Mouse (Mus musculus) thymus, postnatal 14 days (tissue): ENCODE measurements at regions not wholly inside any gene's neighbourhood (a gene's known extent, or its start where the extent isn't known, plus 50 kb on each side); places are given as distances from the start of the nearest gene placed in this dataset.
A peak's percentile ranks its signal among the peaks of the same experiment; 100 is the strongest.

Experiments
- DNase-seq: peaks from one replicate; pipeline ENCODE4 v3.0.0; 2021

GRCm38 (mm10) chr14:76819690-76820089 lies 216.9 kb upstream of the Ccdc122 start:
- no peak for DNase-seq

GRCm38 (mm10) chr14:76818256-76819010 lies 218.1 kb upstream of the Ccdc122 start:
- DNase-seq, result no peak

- DNase-seq, result no peak
Measured at GRCm38 (mm10) chr14:76817189-76817772, 219.3 kb upstream of the Ccdc122 start.

GRCm38 (mm10) chr14:76816666-76817065 lies 219.9 kb upstream of the Ccdc122 start:
- DNase-seq, result no peak

DNA sequence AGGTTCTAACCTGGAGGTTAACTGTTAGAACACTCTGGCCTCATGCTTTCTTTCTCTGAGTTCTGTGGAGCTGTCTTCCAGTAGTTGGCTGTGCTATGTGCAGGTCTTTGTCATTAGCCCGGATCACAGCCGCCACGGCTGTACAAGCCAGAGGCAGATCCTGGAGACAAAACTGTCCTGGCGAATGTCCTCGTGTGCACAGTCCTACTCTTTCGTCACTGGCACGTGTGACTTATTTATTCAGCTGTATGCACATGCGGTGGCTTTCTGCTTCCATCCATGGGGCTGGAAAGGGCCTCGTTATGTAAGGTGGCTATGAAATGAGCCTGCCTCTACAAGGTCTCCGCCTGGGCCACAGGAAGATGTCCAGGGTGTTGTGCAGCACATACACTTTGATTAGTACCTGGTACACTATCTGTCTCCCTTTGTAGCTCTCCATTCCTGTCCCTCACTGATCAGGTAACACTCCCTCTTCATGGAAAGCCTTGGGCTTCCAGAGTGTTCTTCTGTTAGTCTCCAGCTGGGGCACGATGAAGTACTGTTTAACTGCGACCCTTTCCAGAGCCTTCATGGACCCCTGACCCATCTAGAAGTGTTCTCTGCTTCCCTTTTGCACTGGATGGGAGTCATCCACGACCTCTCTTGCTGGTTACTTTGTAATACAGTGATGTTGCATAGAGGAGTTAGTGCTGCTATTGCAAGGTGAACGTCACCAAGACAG lies 224.3 kb upstream of the Ccdc122 start:
- DNase-seq, result no peak

GRCm38 (mm10) chr14:76810697-76811589 lies 225.6 kb upstream of the Ccdc122 start:
- DNase-seq, result no peak

DNA sequence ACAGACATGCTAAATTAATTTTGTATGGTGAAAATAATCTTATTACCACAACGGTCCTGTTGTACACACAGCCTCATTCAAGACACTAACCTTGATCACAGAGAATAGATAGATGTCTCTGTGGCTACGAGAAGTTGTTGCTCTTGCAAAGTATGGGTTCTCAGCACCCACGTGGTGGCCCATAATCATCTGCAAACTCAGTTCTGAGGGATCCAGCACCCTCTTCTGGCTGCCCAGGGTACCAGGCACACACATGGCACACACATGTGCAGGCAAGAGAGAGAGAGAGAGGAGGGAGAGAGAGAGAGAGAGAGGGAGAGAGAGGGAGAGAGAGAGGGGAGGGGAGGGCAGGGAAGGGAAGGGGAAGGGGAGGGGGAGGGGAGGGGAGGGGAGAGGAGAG lies 226.5 kb upstream of the Ccdc122 start:
- no peak for DNase-seq

DNA sequence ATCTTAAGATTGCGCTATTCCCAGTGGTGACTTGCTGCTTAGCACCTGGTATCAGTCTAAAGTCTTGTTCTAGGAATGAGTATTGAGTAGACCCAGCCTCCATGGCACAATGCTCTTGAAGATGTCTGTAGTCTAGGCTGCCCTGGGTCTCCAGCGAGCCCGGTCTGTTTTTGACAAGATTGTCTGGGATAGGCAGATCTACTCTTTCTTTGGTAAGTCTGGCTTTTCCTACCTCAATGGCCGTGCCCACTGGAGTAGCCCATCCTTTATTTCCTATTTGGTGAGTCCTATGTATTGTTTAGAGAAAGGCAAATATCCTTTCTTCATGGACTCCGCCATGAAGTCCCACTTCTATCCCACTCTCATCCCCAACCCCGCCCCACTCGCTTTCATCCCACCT lies 227.2 kb upstream of the Ccdc122 start:
- no peak for DNase-seq

- DNase-seq, result no peak
Measured at GRCm38 (mm10) chr14:76805151-76805785, 231.3 kb upstream of the Ccdc122 start.

GRCm38 (mm10) chr14:76804447-76805150 lies 232.0 kb upstream of the Ccdc122 start:
- DNase-seq, result no peak

GRCm38 (mm10) chr14:76800181-76800580 lies 236.4 kb upstream of the Ccdc122 start:
- DNase-seq, result no peak

DNA sequence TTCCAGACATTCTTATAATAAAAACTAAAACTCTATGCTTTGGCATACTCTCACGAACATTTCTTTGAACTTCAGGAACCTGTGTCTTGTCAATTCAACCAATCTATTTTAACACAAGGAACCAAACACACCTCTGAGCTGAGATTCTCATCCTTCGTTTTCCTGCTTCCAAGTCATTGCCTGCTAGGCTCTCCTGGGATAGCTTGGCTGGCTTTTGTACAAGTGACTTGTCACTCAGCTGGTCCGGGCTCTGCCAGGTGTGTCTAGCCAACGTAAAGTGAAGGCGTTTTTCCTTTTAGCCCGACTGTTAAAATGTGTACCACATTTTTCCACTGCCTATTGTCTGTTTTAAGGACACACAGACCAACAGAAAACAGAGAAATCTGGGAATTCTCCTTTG lies 236.8 kb upstream of the Ccdc122 start:
- no peak for DNase-seq

GRCm38 (mm10) chr14:76798925-76799428 lies 237.6 kb upstream of the Ccdc122 start:
- DNase-seq, result no peak

GRCm38 (mm10) chr14:76798488-76798887 lies 238.1 kb upstream of the Ccdc122 start:
- no peak for DNase-seq

- no peak for DNase-seq
Measured at GRCm38 (mm10) chr14:76797518-76797917, 239.1 kb upstream of the Ccdc122 start.

DNA sequence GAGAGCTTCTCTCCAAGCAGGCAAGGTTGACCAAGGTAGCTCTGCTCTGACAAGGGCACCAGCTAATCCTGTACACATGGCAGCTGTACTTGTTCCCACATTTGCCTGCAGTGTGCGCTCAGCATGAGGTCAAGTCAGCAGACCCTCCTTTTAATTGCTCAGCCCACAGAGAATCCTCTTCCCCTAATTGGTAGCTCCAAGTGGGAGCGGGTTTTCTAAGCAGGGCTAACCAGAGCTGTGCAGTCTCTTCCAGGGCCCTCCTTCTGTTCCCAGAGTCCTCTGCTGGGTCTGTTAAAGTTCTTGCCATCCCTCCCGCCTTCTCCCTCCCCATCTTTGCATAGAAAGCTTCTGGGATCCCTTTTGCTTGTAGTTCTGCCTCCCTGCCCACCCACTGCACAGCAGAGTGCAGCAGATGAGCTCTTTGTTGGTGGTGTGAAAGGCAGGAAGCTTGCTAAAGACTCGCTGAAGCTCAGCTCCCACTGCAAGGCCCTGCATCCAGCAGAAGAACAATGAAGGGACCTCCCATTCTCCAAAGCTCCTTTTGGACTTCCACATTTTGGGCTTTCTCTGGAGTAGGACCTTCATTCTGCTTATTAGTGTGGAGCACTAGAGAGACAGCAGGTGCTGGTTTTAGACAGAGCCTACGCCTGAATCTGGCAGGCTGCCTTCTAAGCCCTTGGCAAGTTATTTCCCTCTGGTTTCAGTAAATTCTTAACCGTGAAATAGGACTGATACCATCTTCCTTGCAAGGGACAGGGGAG lies 235.3 kb upstream of the Serp2 start:
- DNase-seq, result no peak

DNA sequence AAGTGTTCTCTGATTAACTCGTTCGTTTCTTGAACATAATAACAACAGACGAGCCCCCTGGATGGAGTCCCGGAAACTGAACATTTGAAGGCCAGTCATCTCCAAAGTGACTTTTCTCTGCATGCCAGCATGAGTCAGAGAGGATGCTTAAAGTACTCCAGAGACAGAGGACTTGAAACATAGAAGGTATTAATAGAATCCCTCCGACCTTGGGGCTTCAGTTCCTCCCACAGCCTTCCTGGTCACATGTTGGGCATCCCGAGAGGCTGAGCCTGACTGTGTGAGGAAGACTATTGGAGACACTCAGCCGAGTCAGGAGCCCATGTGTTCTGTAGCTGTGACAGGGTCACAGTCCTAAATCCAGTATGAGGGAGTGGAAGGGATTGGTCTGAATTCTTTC lies 232.7 kb upstream of the Serp2 start:
- no peak for DNase-seq

DNA sequence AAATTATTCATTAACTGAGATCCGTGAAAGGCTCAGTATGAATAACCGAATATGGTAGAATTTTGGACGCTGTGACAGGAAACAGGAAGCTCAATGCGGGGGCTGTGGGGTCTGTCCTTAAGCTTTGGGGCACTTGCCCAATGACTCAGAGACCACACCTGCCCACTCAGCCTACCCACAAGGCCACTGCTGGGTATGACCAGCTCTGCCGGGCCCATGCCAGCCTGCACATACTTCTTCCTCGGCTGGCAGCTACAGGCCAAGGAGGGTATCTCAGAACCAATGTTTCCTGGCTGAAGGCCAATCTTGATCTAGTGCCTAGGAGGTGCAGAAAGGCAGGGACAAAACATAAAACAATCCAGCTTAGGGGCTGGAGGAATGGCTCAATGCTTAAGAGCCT lies 230.9 kb upstream of the Serp2 start:
- no peak for DNase-seq

DNA sequence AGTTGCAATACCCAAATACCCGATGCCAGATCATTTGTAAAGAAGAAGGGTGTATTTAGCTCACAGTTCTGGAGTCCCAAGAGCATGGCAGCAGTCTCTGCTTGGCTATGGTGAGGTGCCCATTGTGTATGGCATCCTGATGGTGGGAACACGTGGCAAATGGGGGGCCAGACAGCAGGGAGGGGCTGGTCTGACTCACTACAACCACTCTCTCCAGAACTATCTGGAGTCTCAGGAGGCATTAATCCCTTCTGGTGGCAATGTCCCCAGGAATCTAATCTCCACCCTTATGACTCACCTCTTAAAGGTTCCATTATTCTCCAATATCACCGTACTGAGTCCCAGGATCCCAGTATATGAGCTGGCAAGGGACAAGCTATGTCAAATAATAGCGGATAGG lies 229.5 kb upstream of the Serp2 start:
- no peak for DNase-seq

GRCm38 (mm10) chr14:76781524-76781880 lies 224.8 kb upstream of the Serp2 start:
- DNase-seq, result peak; percentile 42
